Comparison of ENCODE assay signal across 17 mouse cellular contexts in the genomic region with DNA sequence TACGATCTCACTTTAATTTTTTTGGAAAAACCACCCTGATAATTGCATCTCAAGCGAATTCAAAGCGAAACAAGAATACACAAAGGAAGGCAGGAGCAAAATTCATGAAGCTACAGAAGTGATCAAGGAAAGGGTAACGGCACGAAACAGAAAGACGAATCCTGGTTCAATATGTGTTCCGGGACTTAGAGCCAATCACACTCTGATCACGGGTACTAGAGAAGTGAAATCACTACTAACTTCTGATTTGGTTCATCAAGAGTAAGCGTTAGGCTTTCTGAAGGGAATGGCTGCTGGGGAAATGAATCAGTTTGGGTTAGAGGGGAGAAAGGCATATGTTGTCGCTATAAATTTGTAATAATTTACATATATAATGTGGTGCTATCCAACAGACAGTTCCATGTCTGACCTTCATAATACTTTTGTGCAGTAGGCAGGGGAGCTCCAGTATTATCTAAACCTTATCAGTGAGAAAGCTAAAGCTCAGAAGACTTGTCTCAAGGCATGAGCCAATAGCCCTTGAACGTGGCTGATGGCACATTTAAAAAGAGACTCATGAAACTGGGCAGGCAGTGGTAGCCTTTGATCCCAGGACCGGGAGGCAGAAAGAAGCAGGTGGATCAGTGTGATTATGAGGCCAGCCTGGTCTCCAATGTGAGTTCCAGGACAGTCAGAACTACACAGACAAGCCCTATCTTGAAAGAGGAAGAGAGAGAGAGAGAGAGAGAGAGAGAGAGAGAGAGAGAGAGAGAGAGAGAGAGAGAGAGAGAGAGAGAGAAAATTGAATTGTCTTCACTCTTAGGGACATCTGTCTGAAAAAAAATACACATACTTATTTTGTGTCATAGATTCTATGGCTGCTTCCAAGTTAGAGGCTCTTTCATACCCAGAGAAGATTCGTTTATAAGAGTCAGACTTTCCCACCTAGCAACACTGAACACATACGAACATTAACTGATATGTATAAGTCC. TPM values are rescaled to one million over a fixed set of nuclear protein-coding genes. Genes with fewer than 3 reads are reported as not detected.
A peak's percentile ranks its signal among the peaks of the same experiment; 100 is the strongest.
DNase-seq lines count a peak whose midpoint lies in the region; ATAC-seq and TF ChIP-seq lines count a peak whose summit lies in the region.
"Had no signal": no experiment of that assay in that cellular context is flagged by ENCODE, and none has a peak within 500 bp of the region (broad histone marks: within the 10 kb centered on the region; RNA-seq: fewer than 3 reads in every experiment).

No protein-coding gene starts in this region.

- TF ChIP-seq POLR2A in bone marrow, adult 2 months (IDR thresholded peaks at IDR 0.05; ENCODE audit: borderline replicate concordance, control insufficient read depth, low read depth, low read length): no peak

- H3K9ac ChIP-seq in heart, embryonic 12.5 days: no peak overlapping the region
- H3K9ac ChIP-seq: lung, embryonic 15.5 days; midbrain, embryonic 12.5 days had no signal

- H3K27me3 ChIP-seq in heart, embryonic 12.5 days (replicated peaks): no peaks in the 10 kb centered on the region
- no peaks in the 10 kb centered on the region for H3K27me3 ChIP-seq in forebrain, embryonic 10.5 days (ENCODE audit: poor library complexity, severe bottlenecking)
- H3K27me3 ChIP-seq: lung, embryonic 15.5 days; midbrain, embryonic 12.5 days had no signal

- no peak for TF ChIP-seq CTCF in bone marrow, adult 2 months (IDR thresholded peaks at IDR 0.05; ENCODE audit: control insufficient read depth, insufficient read depth, low read length)

- DNase-seq in heart, adult 9 months (ENCODE audit: low spot score in 2 of 2): no peak
- no peak for DNase-seq in forebrain, embryonic 10.5 days (ENCODE audit: extremely low spot score, low spot score)
- no peak for DNase-seq in urinary bladder, postnatal 25 days (ENCODE audit: low spot score)
- DNase-seq: B cell, adult 2 months; cerebellum, adult 11 months; gastrocnemius, postnatal 25 days; heart, postnatal 10 days; layer of hippocampus, adult 9-11 months; thymus, postnatal 36 days had no signal

- H3K4me3 ChIP-seq in heart, embryonic 12.5 days: no peak overlapping the region
- H3K4me3 ChIP-seq in bone marrow, adult 2 months (replicated peaks; ENCODE audit: control insufficient read depth, low read depth, low read length): no peak overlapping the region
- H3K4me3 ChIP-seq in forebrain, embryonic 10.5 days: no peak overlapping the region
- H3K4me3 ChIP-seq: limb, embryonic 10.5 days; lung, embryonic 15.5 days; midbrain, embryonic 12.5 days; myocyte had no signal

- peak overlapping the region; percentile 17; the same call in 1 of the 2 replicates for H3K4me2 ChIP-seq in heart, embryonic 12.5 days
- H3K4me2 ChIP-seq: lung, embryonic 15.5 days; midbrain, embryonic 12.5 days had no signal

- 0 out of 2 replicates have a peak, but pooled peaks cover 4% of the 10 kb centered on the region for H3K36me3 ChIP-seq in heart, embryonic 12.5 days
- H3K36me3 ChIP-seq in forebrain, embryonic 10.5 days (replicated peaks): peaks cover 71% of the 10 kb centered on the region
- H3K36me3 ChIP-seq: lung, embryonic 15.5 days had no signal

- 78% methylated on average over 14 of the region's 14 CpGs for WGBS in heart, embryonic 12.5 days
- 69% methylated on average over 14 of the region's 14 CpGs for WGBS in bone marrow, adult 2 months
- WGBS in forebrain, embryonic 10.5 days: 91% methylated on average over 14 of the region's 14 CpGs

- H3K27ac ChIP-seq in heart, embryonic 12.5 days (ENCODE audit: poor library complexity, severe bottlenecking): peak overlapping the region; percentile 53
- peak overlapping the region; percentile 85 for H3K27ac ChIP-seq in bone marrow, adult 2 months (ENCODE audit: control insufficient read depth, insufficient read depth, low read depth, low read length, poor library complexity)
- H3K27ac ChIP-seq in forebrain, embryonic 10.5 days: no peak overlapping the region
- H3K27ac ChIP-seq: limb, embryonic 10.5 days; lung, embryonic 15.5 days; midbrain, embryonic 12.5 days had no signal

- no peak for ATAC-seq in heart, embryonic 12.5 days (ENCODE audit: insufficient number of reproducible peaks, low FRiP score)
- ATAC-seq in granulocyte monocyte progenitor cell, adult 5-6 weeks (replicated peaks; ENCODE audit: poor library complexity, severe bottlenecking): 0 out of 2 replicates have a peak, but pooled peaks have one; percentile 36
- ATAC-seq in megakaryocyte progenitor cell, adult 5-6 weeks (replicated peaks; ENCODE audit: poor library complexity): peak; percentile 21

- no peaks in the 10 kb centered on the region for H3K9me3 ChIP-seq in heart, embryonic 12.5 days (replicated peaks)
- H3K9me3 ChIP-seq in forebrain, embryonic 10.5 days: no peaks in the 10 kb centered on the region
- H3K9me3 ChIP-seq: limb, embryonic 10.5 days; lung, embryonic 15.5 days; midbrain, embryonic 12.5 days had no signal

- peaks cover 49% of the 10 kb centered on the region for H3K4me1 ChIP-seq in heart, embryonic 12.5 days (replicated peaks)
- H3K4me1 ChIP-seq in bone marrow, adult 2 months (ENCODE audit: control insufficient read depth, insufficient read depth, low read length): peaks cover 2% of the 10 kb centered on the region; the same call in 1 of the 2 replicates
- H3K4me1 ChIP-seq in forebrain, embryonic 10.5 days: no peaks in the 10 kb centered on the region
- H3K4me1 ChIP-seq: midbrain, embryonic 12.5 days had no signal

RNA-seq across cellular contexts. Expression of gene Cdc14a, which starts 34.0 kb away (rescaled TPM):
- 6.3 and 7.8 TPM in 2 replicates for polyA plus RNA-seq in heart, embryonic 12.5 days (2016; fragmentation: Nextera tagmentation; extraction: Ambion mirVana)
- 4.0 and 7.2 TPM in 2 replicates for polyA plus RNA-seq in bone marrow, adult 2 months (2011; ENCODE audit: insufficient read depth, insufficient read length, low replicate concordance, missing spikeins)
- total RNA-seq in granulocyte monocyte progenitor cell, adult 5-6 weeks (2014; fragmentation: Nextera tagmentation): 29.2 and 58.3 TPM in 2 replicates
- 22.3 and 25.2 TPM in 2 replicates for total RNA-seq in granulocyte monocyte progenitor cell, adult 5-6 weeks (2017)
- total RNA-seq in megakaryocyte progenitor cell, adult 5-6 weeks (2015): 26.7 and 28.5 TPM in 2 replicates
- total RNA-seq in megakaryocyte progenitor cell, adult 5-6 weeks (2017): 25.9 and 30.7 TPM in 2 replicates
- 19.7 and 19.8 TPM in 2 replicates for polyA plus RNA-seq in forebrain, embryonic 10.5 days (2016; fragmentation: Nextera tagmentation; extraction: Ambion mirVana)
